Mouse (Mus musculus) thymus, postnatal 14 days (tissue): Measurements from ENCODE around the gene Tbxa2r.
A peak's percentile ranks its signal among the peaks of the same experiment; 100 is the strongest.

ENCODE experiments used
- DNase-seq: peaks from one replicate; pipeline ENCODE4 v3.0.0; 2021

Tbxa2r gene

DNA sequence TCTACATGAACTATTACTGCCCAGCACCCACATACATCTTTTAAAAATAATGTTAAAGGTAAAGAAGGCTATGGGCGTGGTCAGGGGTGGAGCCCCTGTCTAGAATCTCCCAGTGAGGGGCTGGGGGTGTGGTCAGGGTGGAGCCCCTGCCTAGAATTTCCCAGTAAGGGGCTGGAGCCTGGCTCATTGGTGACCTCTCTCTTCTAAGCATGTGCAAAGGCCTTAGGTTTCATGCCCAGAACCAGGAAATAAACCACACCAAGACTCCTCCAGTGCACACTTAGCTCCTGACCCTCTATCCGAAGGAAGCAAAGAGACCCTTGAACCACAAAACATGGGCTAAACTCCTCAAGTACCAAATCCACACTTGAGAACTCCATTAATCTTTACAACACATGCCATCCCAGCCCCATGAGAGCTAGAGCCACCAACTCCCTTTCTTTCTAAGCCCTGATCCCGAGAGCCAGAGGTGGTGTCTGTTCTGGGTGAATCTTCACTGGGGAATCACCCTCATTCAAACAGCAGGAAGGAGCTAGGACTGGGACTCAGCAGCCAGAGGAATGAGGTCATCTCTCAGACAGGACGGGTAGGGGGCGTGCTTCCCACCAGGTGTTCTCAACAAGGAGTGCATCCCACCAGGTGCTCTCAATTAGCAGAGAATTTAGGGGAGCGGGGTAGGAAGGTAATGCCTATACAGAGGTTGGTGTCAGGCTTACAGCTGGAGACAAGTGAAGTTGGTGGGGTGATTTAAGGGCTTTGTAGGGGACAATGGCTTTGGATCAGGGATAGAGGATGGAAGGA, 48.2 kb downstream of the Tbxa2r start:
- DNase-seq, result peak; percentile 60

DNA sequence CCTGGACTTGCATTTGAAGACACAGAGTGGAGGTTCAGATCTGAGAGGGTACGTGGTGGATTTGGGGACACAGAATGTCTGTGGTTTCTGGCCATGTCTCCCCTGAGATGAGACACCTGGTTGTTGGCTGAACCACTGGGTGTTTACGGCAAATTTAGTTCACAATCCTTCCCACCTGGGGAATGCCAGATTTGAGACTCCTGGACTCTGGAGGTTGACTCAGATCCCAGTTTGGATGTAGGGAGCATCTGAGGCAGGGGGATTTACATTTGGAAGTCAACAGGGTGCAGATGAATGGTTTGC, 48.8 kb downstream of the Tbxa2r start:
- no peak for DNase-seq

DNA sequence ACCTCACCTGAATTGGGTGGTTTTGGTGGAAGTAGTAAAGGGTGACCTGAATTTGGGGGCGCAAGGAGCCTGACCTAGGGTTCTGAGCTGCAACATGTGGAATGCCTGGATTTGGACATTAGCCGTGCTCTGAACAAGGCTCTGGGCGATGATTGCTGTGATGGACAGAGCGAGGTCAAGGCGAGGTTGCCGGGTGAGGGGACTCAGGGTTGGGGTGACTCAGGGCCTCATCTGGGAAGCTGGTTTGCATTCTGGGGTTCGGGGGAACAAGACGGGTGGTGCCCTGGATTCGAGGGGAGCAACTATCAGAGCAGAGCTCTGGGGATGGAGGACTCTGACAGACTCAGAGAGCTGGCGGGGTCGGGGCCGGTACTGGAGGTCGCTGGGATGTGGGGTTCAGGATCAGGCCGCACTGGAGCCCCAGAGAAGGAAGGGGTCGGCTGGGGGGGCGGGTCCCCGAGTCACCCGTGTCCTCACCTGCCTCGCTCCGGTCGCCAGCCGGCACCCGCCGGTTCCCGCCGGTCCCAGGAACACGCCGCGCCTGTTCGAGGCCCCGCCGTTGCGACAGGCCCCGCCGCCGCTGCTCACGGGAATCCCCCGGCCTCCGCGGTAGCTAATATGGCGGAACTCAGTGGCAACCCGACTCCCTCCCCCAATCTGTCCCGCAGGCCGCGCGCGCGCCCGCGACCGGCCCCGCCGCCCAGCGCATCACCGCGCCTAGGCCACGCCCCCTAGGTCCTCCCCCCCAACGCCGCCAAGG, 49.4 kb downstream of the Tbxa2r start, which contains the start of gene Fzr1:
Fzr1 (minus strand) TSS at position 724 of the 760 bp plus-strand sequence.
- no peak for DNase-seq

DNA sequence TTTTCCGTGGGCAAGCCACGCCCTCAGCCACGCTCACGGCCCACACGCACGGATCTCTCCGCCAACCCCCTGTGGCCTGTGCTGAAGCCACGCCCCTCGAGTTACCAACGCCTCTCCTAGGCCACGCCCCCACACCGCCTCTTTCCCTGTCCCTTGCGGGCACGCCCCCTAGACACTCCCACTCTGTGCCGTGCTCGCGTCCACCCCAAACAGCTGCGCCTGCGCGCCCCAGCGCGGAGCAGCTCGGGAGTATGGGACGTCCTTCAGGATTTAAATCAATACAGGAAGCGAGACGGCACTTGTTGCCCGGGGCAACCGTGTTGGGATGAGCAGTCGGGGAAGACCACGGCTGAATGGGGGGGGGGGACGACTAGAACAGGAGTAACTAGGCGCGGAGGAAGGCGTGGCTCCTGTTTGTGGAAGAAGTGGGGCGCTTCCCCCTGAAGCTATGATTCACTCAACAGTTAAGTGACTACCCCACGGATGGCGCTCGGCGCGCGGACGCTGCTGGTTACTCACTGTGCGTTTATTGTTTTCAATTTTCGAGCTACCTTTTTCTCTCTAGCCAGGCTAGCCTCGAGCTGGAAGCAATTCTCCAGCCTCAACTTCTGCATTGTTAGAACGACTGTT, 50.1 kb downstream of the Tbxa2r start:
- DNase-seq, result peak; percentile 100

DNA sequence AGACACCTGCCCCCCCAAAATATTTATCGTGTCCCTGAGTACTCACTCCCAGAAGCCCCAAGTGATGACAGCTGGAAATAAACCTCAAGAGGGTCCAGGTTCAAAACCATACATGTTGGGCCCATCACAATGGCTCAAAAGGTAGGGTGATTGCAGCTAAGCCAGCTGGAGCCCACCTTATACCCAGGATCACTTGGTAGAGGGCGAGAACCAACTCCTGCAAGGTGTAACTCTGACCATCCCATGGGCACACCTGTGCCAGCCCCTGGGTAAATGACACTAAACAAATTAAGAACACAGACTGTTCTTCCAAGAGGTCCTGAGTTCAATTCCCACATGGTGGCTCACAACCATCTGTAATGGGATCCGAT, 50.6 kb downstream of the Tbxa2r start:
- DNase-seq, result no peak

DNA sequence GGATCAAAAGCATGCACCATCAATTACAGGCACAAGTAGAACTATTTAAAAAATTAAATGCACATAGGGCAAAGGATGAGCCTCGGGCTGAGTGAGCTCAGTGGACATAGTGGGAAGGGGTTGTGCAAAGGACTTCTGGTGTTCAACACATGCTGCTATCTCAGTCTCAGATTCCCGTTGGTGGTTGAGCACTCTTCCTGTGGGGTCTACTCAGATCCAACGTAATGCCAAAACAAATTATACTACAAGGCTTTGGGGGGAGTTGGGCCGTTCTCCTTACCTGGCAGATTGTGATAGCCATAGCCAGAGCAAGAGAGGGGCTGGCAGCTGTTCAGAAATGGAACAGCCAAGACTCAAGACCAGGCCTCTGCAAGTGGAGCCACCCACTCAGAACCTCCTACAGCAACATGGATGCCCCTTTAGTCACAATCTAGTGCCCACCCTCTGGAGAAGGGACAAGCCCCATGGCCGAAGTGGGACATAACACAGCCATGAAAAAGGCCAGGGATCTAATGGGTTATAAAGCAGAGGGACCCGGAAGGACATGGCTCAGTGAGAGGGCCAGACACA, 51.4 kb downstream of the Tbxa2r start:
- DNase-seq, result no peak

DNA sequence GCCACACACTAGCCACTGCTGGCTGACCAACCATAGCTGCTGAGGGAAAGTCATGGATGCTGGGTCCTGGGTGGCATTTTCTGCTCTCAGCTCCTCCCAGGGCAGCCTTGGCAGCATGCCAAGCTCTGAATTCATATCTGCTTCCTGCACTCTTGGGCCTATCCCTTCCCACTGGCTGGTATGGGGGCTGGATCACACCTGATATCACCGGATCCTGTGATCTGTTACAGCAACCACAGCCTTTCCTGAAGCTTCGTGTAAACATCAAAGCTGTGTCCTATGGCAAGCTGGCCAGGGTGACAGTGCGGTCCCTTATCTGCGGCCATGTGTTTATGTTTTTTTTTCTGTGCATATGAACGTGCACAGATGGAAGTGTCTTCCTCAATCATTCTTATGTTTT, 53.5 kb downstream of the Tbxa2r start:
- DNase-seq, result no peak

DNA sequence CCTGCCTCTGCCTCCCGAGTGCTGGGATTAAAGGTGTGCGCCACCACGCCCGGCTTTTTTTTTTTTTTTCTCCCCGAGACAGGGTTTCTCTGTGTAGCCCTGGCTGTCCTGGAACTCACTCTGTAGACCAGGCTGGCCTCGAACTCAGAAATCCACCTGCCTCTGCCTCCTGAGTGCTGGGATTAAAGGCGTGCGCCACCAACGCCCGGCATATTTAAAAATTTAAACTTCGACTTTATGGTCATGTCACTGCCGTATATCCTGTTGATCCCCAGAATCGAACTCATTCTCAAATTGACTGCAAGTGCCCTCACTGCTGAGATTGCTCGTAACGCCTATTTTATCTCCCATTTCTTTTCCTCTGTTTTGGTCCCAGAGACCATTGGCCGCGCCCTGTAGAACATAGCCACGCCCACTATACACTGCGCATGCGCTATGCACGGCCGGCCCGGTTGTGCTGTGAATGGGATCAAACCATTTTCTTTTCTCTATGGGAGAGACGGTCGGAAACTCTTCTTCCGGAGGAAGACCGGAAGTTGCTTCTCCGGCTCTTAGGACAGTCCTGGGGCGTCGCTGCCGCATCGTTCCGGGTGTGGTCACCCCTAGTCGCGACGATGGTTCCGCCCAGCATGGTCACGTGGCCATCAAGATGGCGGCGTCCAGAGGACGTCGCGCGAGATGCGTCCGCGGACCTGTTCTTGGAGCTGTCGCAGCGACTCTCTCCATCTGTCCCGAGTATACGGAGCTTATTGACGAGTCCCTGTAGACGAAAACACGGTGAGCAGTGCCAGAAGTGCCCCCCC, 55.5 kb downstream of the Tbxa2r start, which contains the start of the genes Dohh and Gm48551:
Dohh (plus strand) TSS at position 627 of the 803 bp plus-strand sequence.
Gm48551 (plus strand) TSS at position 665 of the 803 bp plus-strand sequence.
- DNase-seq, result peak; percentile 97

DNA sequence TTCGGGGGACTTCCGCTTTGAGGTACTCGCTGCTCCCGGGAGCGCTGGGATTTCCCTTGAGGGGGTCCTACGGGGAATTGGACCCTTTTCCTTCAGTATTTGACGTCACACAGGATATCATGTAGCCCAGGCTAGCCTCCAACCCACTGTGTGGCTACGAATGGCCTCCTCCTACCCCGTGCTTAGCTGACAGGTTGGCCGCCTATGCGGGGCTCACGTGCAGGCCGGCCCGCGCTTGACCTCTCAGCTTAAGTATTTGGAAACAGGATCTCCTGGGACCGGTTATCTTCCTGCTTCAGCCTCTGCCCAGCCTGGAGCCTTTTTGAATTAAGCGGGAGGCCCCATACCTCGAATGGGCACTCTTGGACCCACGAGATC, 56.1 kb downstream of the Tbxa2r start:
- no peak for DNase-seq
